In the genomic region with DNA sequence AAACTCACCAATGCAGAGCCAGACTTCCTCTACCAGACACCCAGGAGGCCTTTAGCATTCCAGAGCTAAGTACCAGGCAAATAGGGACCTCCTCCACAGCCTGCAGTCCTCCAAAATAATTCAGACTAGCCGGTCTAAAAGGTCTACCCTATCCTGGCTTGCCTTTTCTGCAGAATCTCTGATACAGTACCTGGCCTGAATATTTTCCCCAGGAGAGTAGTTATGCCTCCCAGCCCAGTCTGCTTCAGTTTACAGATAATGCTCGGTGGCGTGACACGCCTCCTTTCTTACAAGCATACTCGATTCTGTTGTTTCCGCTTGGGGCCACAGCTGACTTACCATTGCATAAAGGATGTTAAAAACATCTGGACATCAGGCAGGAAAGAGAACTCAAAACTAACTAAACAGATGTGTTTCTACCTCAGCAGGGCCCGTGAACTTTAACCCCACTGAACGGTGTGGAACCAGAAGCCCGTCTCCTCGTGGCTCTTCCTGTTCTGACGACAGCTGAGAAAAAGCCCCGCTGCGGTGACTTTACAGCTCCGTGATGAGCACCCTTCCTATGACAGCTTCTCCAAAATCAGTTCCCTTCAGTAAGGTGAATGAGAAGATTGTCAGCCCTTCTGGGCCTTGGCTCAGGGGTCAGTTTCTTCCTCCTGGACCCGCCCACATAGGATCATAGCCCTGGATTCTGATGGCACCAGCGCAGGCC, we compare ENCODE assay signal across 8 mouse cellular contexts. TPM values are rescaled to one million over a fixed set of nuclear protein-coding genes. Genes with fewer than 3 reads are reported as not detected.
DNase-seq lines count a peak whose midpoint lies in the region; ATAC-seq and TF ChIP-seq lines count a peak whose summit lies in the region.

No protein-coding gene starts in this region.

- H3K4me3 ChIP-seq in CH12.LX (replicated peaks in 1 of 3; ENCODE audit: low read depth in 2 of 3, low read length in 2 of 3, poor library complexity in 1 of 3): peak overlapping the region in 2 of 3 experiments; percentile 12 to 41
- H3K4me3 ChIP-seq in embryonic facial prominence, embryonic 11.5 days (ENCODE audit: low read depth, low read length): no peak overlapping the region
- no peak overlapping the region for H3K4me3 ChIP-seq in lung, embryonic 15.5 days

- peak; percentile 64; the same call in 1 of the 2 replicates for TF ChIP-seq EP300 in CH12.LX (IDR thresholded peaks at IDR 0.05; ENCODE audit: low read length)

- WGBS in embryonic facial prominence, embryonic 11.5 days: 27% methylated on average over 16 of the region's 16 CpGs
- WGBS in lung, embryonic 15.5 days: 31% methylated on average over 16 of the region's 16 CpGs

- H3K27ac ChIP-seq in CH12.LX (ENCODE audit: insufficient read depth, low read depth): peak overlapping the region; percentile 59
- H3K27ac ChIP-seq in embryonic facial prominence, embryonic 11.5 days (replicated peaks; ENCODE audit: low read depth, low read length): peak overlapping the region; percentile 31; the same call in 1 of the 2 replicates
- peak overlapping the region; percentile 17; the same call in 1 of the 2 replicates for H3K27ac ChIP-seq in lung, embryonic 15.5 days

- in situ Hi-C loops in CH12.LX (cut with MboI; ENCODE audit: low pct_ligation_motif_present, low pct_unique_long_range_greater_than_20kb, low sequenced_read_pairs): no loop called here

- H3K4me1 ChIP-seq in CH12.LX (ENCODE audit: control insufficient read depth in 1 of 2, insufficient read depth in 2 of 2): peaks cover 12 to 30% of the 10 kb centered on the region in 2 experiments
- H3K4me1 ChIP-seq in embryonic facial prominence, embryonic 11.5 days (ENCODE audit: control insufficient read depth, insufficient read depth, low read length): no peaks in the 10 kb centered on the region; the same call in 1 of the 2 replicates
- peaks cover 31% of the 10 kb centered on the region for H3K4me1 ChIP-seq in lung, embryonic 15.5 days

- dilution Hi-C loops in CH12.LX (cut with MboI; ENCODE audit: extremely low pct_ligation_motif_present, extremely low pct_unique_long_range_greater_than_20kb, low sequenced_read_pairs): no loop called here

- H3K4me2 ChIP-seq in CH12.LX (ENCODE audit: insufficient read depth, low read depth, poor library complexity, severe bottlenecking): peak overlapping the region; percentile 65
- H3K4me2 ChIP-seq in embryonic facial prominence, embryonic 11.5 days (ENCODE audit: low read depth, low read length): no peak overlapping the region
- H3K4me2 ChIP-seq in lung, embryonic 15.5 days: peak overlapping the region; percentile 14; the same call in 1 of the 2 replicates

- peak; percentile 65 for ATAC-seq in embryonic facial prominence, embryonic 11.5 days (replicated peaks; ENCODE audit: insufficient number of reproducible peaks, low FRiP score, low TSS enrichment, low read depth)
- peak; percentile 20; the same call in 1 of the 2 replicates for ATAC-seq in lung, embryonic 15.5 days (ENCODE audit: borderline replicate concordance, extremely low read depth, low FRiP score, low TSS enrichment)

- H3K79me2 ChIP-seq in CH12.LX (replicated peaks; ENCODE audit: control insufficient read depth, extremely low read depth, insufficient read depth, poor library complexity, severe bottlenecking): no peaks in the 10 kb centered on the region

- DNase-seq in CH12.LX (ENCODE audit: extremely low read depth): peak; percentile 70
- DNase-seq in embryonic facial prominence, embryonic 11.5 days (ENCODE audit: low spot score): peak; percentile 72
- peak; percentile 90 for DNase-seq in induced T-regulatory cell, adult 2 months (ENCODE audit: low read depth)
- peak; percentile 68 for DNase-seq in thymus, postnatal 14 days
- no peak for DNase-seq in left cerebral cortex, postnatal 4 days
- DNase-seq in right cerebral cortex, postnatal 36 days (ENCODE audit: low spot score in 2 of 2): no peak
- DNase-seq in MN1 (ENCODE audit: low spot score): no peak

- intact Hi-C loops in left cerebral cortex, postnatal 4 days (cut with DNase I): no loop called here

- TF ChIP-seq RAD21 in CH12.LX (IDR thresholded peaks at IDR 0.05; ENCODE audit: low read depth, low read length): no peak

- TF ChIP-seq CTCF in CH12.LX (conservative IDR thresholded peaks at IDR 0.05 in 1 of 2, IDR thresholded peaks at IDR 0.05 in 1 of 2; ENCODE audit: low read depth in 2 of 2, low read length in 2 of 2): no peak

- 0 out of 2 replicates have a peak, but pooled peaks have one; percentile 46 for TF ChIP-seq POLR2A in CH12.LX (IDR thresholded peaks at IDR 0.05; ENCODE audit: low read depth, low read length)

- H3K9ac ChIP-seq in CH12.LX (ENCODE audit: insufficient read depth, low read depth): peak overlapping the region; percentile 41
- no peak overlapping the region for H3K9ac ChIP-seq in embryonic facial prominence, embryonic 11.5 days (replicated peaks; ENCODE audit: low read length)
- H3K9ac ChIP-seq in lung, embryonic 15.5 days: no peak overlapping the region

- H3K9me3 ChIP-seq in CH12.LX (replicated peaks; ENCODE audit: low read length): no peaks in the 10 kb centered on the region
- H3K9me3 ChIP-seq in embryonic facial prominence, embryonic 11.5 days (replicated peaks; ENCODE audit: control insufficient read depth, low read length): no peaks in the 10 kb centered on the region
- H3K9me3 ChIP-seq in lung, embryonic 15.5 days: no peaks in the 10 kb centered on the region

- H3K27me3 ChIP-seq in CH12.LX (replicated peaks): no peaks in the 10 kb centered on the region
- no peaks in the 10 kb centered on the region for H3K27me3 ChIP-seq in embryonic facial prominence, embryonic 11.5 days (ENCODE audit: control insufficient read depth, insufficient read depth, low read length)
- H3K27me3 ChIP-seq in lung, embryonic 15.5 days: no peaks in the 10 kb centered on the region

- H3K36me3 ChIP-seq in CH12.LX (replicated peaks in 1 of 2; ENCODE audit: control insufficient read depth in 1 of 2, insufficient read depth in 1 of 2, low read length in 1 of 2): no peaks in the 10 kb centered on the region
- H3K36me3 ChIP-seq in embryonic facial prominence, embryonic 11.5 days (replicated peaks; ENCODE audit: control insufficient read depth, insufficient read depth, low read depth, low read length): no peaks in the 10 kb centered on the region
- H3K36me3 ChIP-seq in lung, embryonic 15.5 days: no peaks in the 10 kb centered on the region

TF ChIP-seq in CH12.LX, 34 proteins besides CTCF, POLR2A, EP300 and RAD21:
- TF ChIP-seq SIN3A (IDR thresholded peaks at IDR 0.05; ENCODE audit: low read length): peak; percentile 90
- no peak for TF ChIP-seq USF1 (IDR thresholded peaks at IDR 0.05; ENCODE audit: low read depth, low read length)
- TF ChIP-seq ELF1 (IDR thresholded peaks at IDR 0.05; ENCODE audit: low read depth, low read length): peak; percentile 81
- TF ChIP-seq HCFC1 (IDR thresholded peaks at IDR 0.05; ENCODE audit: low read depth, low read length): peak; percentile 62
- no peak for TF ChIP-seq NRF1 (IDR thresholded peaks at IDR 0.05; ENCODE audit: low read depth, low read length)
- peak; percentile 74 for TF ChIP-seq TCF12 (IDR thresholded peaks at IDR 0.05; ENCODE audit: low read depth, low read length)
- peak; percentile 78 for TF ChIP-seq MAX (IDR thresholded peaks at IDR 0.05; ENCODE audit: low read length)
- TF ChIP-seq PAX5 (IDR thresholded peaks at IDR 0.05; ENCODE audit: low read length): no peak
- no peak for TF ChIP-seq E2F4 (IDR thresholded peaks at IDR 0.05; ENCODE audit: insufficient replicate concordance, low read depth, low read length)
- peak; percentile 77 for TF ChIP-seq MXI1 (IDR thresholded peaks at IDR 0.05; ENCODE audit: low read depth, low read length)
- TF ChIP-seq ZC3H11A (IDR thresholded peaks at IDR 0.05; ENCODE audit: low read depth, low read length): no peak
- peak; percentile 51; the same call in 1 of the 2 replicates for TF ChIP-seq MYC (IDR thresholded peaks at IDR 0.05; ENCODE audit: low read depth, low read length)
- peak; percentile 35; the same call in 1 of the 2 replicates for TF ChIP-seq JUND (conservative IDR thresholded peaks at IDR 0.05; ENCODE audit: low read depth, low read length)
- peak; percentile 89 for TF ChIP-seq ETS1 (conservative IDR thresholded peaks at IDR 0.05; ENCODE audit: low read depth, low read length)
- no peak; the same call in 1 of the 2 replicates for TF ChIP-seq CHD1 (IDR thresholded peaks at IDR 0.05; ENCODE audit: low read depth, low read length)
- TF ChIP-seq USF2 (conservative IDR thresholded peaks at IDR 0.05; ENCODE audit: low read depth, low read length): no peak
- TF ChIP-seq MEF2A (IDR thresholded peaks at IDR 0.05; ENCODE audit: borderline replicate concordance, low read depth, low read length): no peak
- no peak for TF ChIP-seq RCOR1 (conservative IDR thresholded peaks at IDR 0.05; ENCODE audit: low read depth, low read length)
- TF ChIP-seq KAT2A (IDR thresholded peaks at IDR 0.05; ENCODE audit: insufficient replicate concordance, low read length): 0 out of 2 replicates have a peak, but pooled peaks have one; percentile 18
- no peak for TF ChIP-seq ZKSCAN1 (IDR thresholded peaks at IDR 0.05; ENCODE audit: borderline replicate concordance, low read depth, low read length)
- TF ChIP-seq ZNF384 (IDR thresholded peaks at IDR 0.05; ENCODE audit: low read depth, low read length): no peak
- TF ChIP-seq MAZ (IDR thresholded peaks at IDR 0.05; ENCODE audit: low read depth, low read length): 0 out of 2 replicates have a peak, but pooled peaks have one; percentile 36
- TF ChIP-seq BHLHE40 (IDR thresholded peaks at IDR 0.05; ENCODE audit: low read depth, low read length): peak; percentile 57
- 0 out of 2 replicates have a peak, but pooled peaks have one; percentile 55 for TF ChIP-seq UBTF (IDR thresholded peaks at IDR 0.05; ENCODE audit: low read depth, low read length)
- TF ChIP-seq TBP (conservative IDR thresholded peaks at IDR 0.05; ENCODE audit: low read depth, low read length): no peak
- peak; percentile 58 for TF ChIP-seq IRF4 (IDR thresholded peaks at IDR 0.05; ENCODE audit: low read depth, low read length)
- no peak for TF ChIP-seq ZMIZ1 (IDR thresholded peaks at IDR 0.05; ENCODE audit: low read depth, low read length)
- TF ChIP-seq NELFE (IDR thresholded peaks at IDR 0.05; ENCODE audit: low read depth, low read length): no peak
- no peak for TF ChIP-seq JUN (IDR thresholded peaks at IDR 0.05; ENCODE audit: insufficient read depth, low read depth, low read length)

RNA-seq across cellular contexts. Expression of a gene that starts 33.8 kb away (rescaled TPM):
- total RNA-seq in CH12.LX (2012; rRNA removed): 18.3 and 19.2 TPM in 2 replicates
- total RNA-seq in CH12.LX (2014; rRNA removed): 18.8 and 21.8 TPM in 2 replicates
- polyA plus RNA-seq in CH12.LX (2012; ENCODE audit: insufficient read length, low read depth): 88.7 and 95.0 TPM in 2 replicates
- 15.9 and 17.5 TPM in 2 replicates for polyA plus RNA-seq in embryonic facial prominence, embryonic 11.5 days (2014; fragmentation: Nextera tagmentation; extraction: Ambion mirVana)
- polyA plus RNA-seq in lung, embryonic 15.5 days (2015; fragmentation: Nextera tagmentation; extraction: Ambion mirVana): 8.3 and 10.2 TPM in 2 replicates
- total RNA-seq in left cerebral cortex, postnatal 4 days (2021): 1 to 10 TPM; 6.7 to 6.9 TPM

Comparison
In these comparisons a context has a peak if more than half of its experiments do, and no peak if none do; other contexts are left out.
1. DNase-seq: peak in CH12.LX (single experiment), embryonic facial prominence, embryonic 11.5 days (single experiment), induced T-regulatory cell, adult 2 months (single experiment) and thymus, postnatal 14 days (single experiment); none in left cerebral cortex, postnatal 4 days (single experiment), right cerebral cortex, postnatal 36 days (0 of 2) and MN1 (single experiment).
2. H3K4me3 ChIP-seq: peak in CH12.LX (2 of 3); none in embryonic facial prominence, embryonic 11.5 days (single experiment) and lung, embryonic 15.5 days (single experiment).
3. Peak in every context shown above with its lines, with median percentiles within 50 percentile points of each other: H3K27ac ChIP-seq.